Mouse (Mus musculus) erythroid progenitor cell, adult 5-6 weeks (primary cell): Measurements from ENCODE around the gene Clic1. TPM values are rescaled to one million over a fixed set of nuclear protein-coding genes. Genes with fewer than 3 reads are reported as not detected.

Experiments
- ATAC-seq: replicated peaks from 2 replicates; pipeline ENCODE4 v1.8.0; 2016; ENCODE audit warnings: moderate number of reproducible peaks, mild to moderate bottlenecking, moderate TSS enrichment, inconsistent platforms; ENCODE audit not compliant: poor library complexity, low FRiP score, severe bottlenecking
- total RNA-seq, 2 experiments: library from RNA; stranded (forward) in 1 of 2; stranded (reverse) in 1 of 2; fragments of 150-400 nt in 1 of 2; fragments of 186-747, 209-891 nt in 1 of 2; gene quantifications; 2 replicates each; pipeline versions ENCODE4 v1.2.3 to v1.2.4; 2015 to 2017; ENCODE audit warnings: low replicate concordance in 2 of 2

Gene Clic1
- total RNA-seq, 2 experiments from 2014 or later, result 68.3 to 91.0 TPM

- no peak for ATAC-seq
Observed at GRCm38 (mm10) chr17:35039121-35039873, 10.5 kb upstream of the Clic1 start.

GRCm38 (mm10) chr17:35043794-35044193 lies 6.0 kb upstream of the Clic1 start:
- no peak for ATAC-seq

GRCm38 (mm10) chr17:35044904-35045806 lies 4.6 kb upstream of the Clic1 start:
- no peak for ATAC-seq

GRCm38 (mm10) chr17:35045807-35046680 lies 3.7 kb upstream of the Clic1 start:
- no peak for ATAC-seq

GRCm38 (mm10) chr17:35046681-35047455 lies 2.9 kb upstream of the Clic1 start, which contains the start of gene Msh5:
Gene Msh5 (minus strand): TSS chr17:35046745.
- peak; percentile 82 for ATAC-seq

- ATAC-seq, result no peak
Observed at GRCm38 (mm10) chr17:35047688-35048087, 2.1 kb upstream of the Clic1 start.

- ATAC-seq, result no peak
Observed at GRCm38 (mm10) chr17:35048149-35048931, 1.4 kb upstream of the Clic1 start.

GRCm38 (mm10) chr17:35048932-35049440 lies 780 bp upstream of the Clic1 start:
- no peak for ATAC-seq

GRCm38 (mm10) chr17:35050126-35050750 lies 472 bp downstream of the Clic1 start:
- ATAC-seq, result peak; percentile 41

GRCm38 (mm10) chr17:35051156-35052086 lies 1.7 kb downstream of the Clic1 start:
- 0 out of 2 replicates have a peak, but pooled peaks have one; percentile 31 for ATAC-seq

- no peak for ATAC-seq
Observed at GRCm38 (mm10) chr17:35052271-35052798, 2.6 kb downstream of the Clic1 start.

GRCm38 (mm10) chr17:35055691-35056495 lies 6.1 kb downstream of the Clic1 start:
- no peak for ATAC-seq

- no peak for ATAC-seq
Observed at GRCm38 (mm10) chr17:35057090-35057489, 7.3 kb downstream of the Clic1 start.

GRCm38 (mm10) chr17:35058316-35058715 lies 8.6 kb downstream of the Clic1 start:
- ATAC-seq, result no peak
